Mouse (Mus musculus) midbrain, embryonic 16.5 days (tissue): Measurements from ENCODE around the gene S100b. TPM values are rescaled to one million over a fixed set of nuclear protein-coding genes. Genes with fewer than 3 reads are reported as not detected.

Experiments
- ATAC-seq: fragments of 200-750 bp; cut with Nextera tagmentation; 2 replicates; pipeline ENCODE4 v1.8.0; 2017; ENCODE audit warnings: moderate TSS enrichment
- H3K27ac ChIP-seq: fragments of 300-500 bp; sonication (generic); 2 replicates; pipeline ENCODE4 v1.5.1; 2014; ENCODE audit warnings: mild to moderate bottlenecking, low read length, mixed read lengths
- H3K27me3 ChIP-seq: fragments of 300-500 bp; sonication (generic); 2 replicates; pipeline ENCODE4 v1.6.1; 2014; ENCODE audit warnings: low read depth, low read length, mixed read lengths; ENCODE audit not compliant: control insufficient read depth, insufficient read depth
- H3K36me3 ChIP-seq: fragments of 300-500 bp; sonication (generic); 2 replicates; pipeline ENCODE4 v1.6.1; 2014; ENCODE audit warnings: mild to moderate bottlenecking, low read length, moderate library complexity, mixed read lengths; ENCODE audit not compliant: control insufficient read depth, insufficient read depth
- H3K4me1 ChIP-seq: fragments of 300-500 bp; sonication (generic); 2 replicates; pipeline ENCODE4 v1.6.1; 2014; ENCODE audit warnings: mild to moderate bottlenecking, low read length, mixed read lengths; ENCODE audit not compliant: control insufficient read depth, insufficient read depth
- H3K4me2 ChIP-seq: fragments of 300-500 bp; sonication (generic); 2 replicates; pipeline ENCODE4 v1.6.1; 2014; ENCODE audit warnings: mild to moderate bottlenecking, low read length, mixed read lengths
- H3K4me3 ChIP-seq: fragments of 300-500 bp; sonication (generic); 2 replicates; pipeline ENCODE4 v1.5.1; 2014; ENCODE audit warnings: low read depth, mild to moderate bottlenecking, low read length, moderate library complexity, mixed read lengths
- H3K9ac ChIP-seq: fragments of 300-500 bp; sonication (generic); 2 replicates; pipeline ENCODE4 v1.6.1; 2014; ENCODE audit warnings: low read depth, low read length, mixed read lengths
- H3K9me3 ChIP-seq: fragments of 300-500 bp; sonication (generic); replicated peaks from 2 replicates; pipeline ENCODE4 v1.6.1; 2014; ENCODE audit warnings: mild to moderate bottlenecking, low read length, mixed read lengths; ENCODE audit not compliant: control insufficient read depth, poor library complexity, severe bottlenecking
- WGBS: fragments of 180-500 bp; shearing (Covaris S2); extraction: QIAGEN DNeasy Blood & Tissue Kit; methylation state at CpG from one replicate; pipeline ENCODE4 v1.1.7; 2014; 5-methylcytosine and 5-hydroxymethylcytosine counted together
- polyA plus RNA-seq: library from polyadenylated mRNA; unstranded; fragments of >200 nt; fragmentation: Nextera tagmentation; extraction: Ambion mirVana; gene quantifications from 2 replicates; pipeline ENCODE4 v1.2.1, GENCODE M21; 2015

The S100b gene
- polyA plus RNA-seq, 1 experiment from 2014 or later: 2.1 TPM

- H3K4me1 ChIP-seq: peaks cover 7% of the 10 kb centered on the region
- no peaks in the 10 kb centered on the region for H3K27me3 ChIP-seq
- ATAC-seq: no peak
- H3K27ac ChIP-seq: no peak overlapping the region
- WGBS: 82% methylated on average over 1 of the region's 1 CpGs
- no peak overlapping the region for H3K4me2 ChIP-seq
- H3K4me3 ChIP-seq: no peak overlapping the region
- no peaks in the 10 kb centered on the region for H3K9me3 ChIP-seq
- no peak overlapping the region for H3K9ac ChIP-seq
- peaks cover 11% of the 10 kb centered on the region for H3K36me3 ChIP-seq
These were observed 24.0 kb upstream of the S100b start for GRCm38 (mm10) chr10:76229627-76230026.

GRCm38 (mm10) chr10:76237341-76238225 lies 16.1 kb upstream of the S100b start, which contains the start of gene Prmt2:
Gene Prmt2 (minus strand): TSS chr10:76237865.
- peak; percentile 98 for ATAC-seq
- Histone ChIP-seq H3K4me1 (peaks cover 26% of the 10 kb centered on the region), H3K36me3 (no peaks in the 10 kb centered on the region), H3K9me3 (no peaks in the 10 kb centered on the region), H3K9ac (peak within 1 kb of the TSS; percentile 73), H3K4me3 (peak within 1 kb of the TSS; percentile 57), H3K27me3 (no peaks in the 10 kb centered on the region), H3K27ac (peak within 1 kb of the TSS; percentile 93), H3K4me2 (peak within 1 kb of the TSS; percentile 75)
- WGBS: under 1% methylated on average over 47 of the region's 47 CpGs

DNA sequence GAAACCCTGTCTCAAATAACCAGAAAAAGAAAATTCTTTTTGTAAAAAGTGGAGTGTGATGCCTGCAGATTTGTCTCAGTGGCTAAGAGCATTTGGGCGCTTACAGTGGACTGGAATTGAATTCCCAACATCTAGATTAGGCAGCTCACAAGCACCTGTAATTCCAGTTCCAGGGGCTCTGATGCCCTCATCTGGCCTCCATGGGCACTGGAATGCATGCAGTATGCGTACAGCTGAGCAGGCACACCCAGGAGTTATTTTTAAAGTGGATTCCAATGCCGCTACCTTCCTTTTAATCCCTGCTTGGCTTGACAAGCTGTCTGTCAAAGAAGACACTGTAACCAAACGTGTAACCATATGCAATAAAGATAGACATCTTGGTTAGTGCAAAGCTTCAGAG lies 14.3 kb upstream of the S100b start:
- ATAC-seq: no peak
- Histone ChIP-seq H3K9me3 (no peaks in the 10 kb centered on the region), H3K4me1 (peaks cover 21% of the 10 kb centered on the region), H3K4me3 (no peak overlapping the region), H3K4me2 (no peak overlapping the region), H3K9ac (no peak overlapping the region), H3K27me3 (no peaks in the 10 kb centered on the region), H3K36me3 (no peaks in the 10 kb centered on the region), H3K27ac (no peak overlapping the region)
- WGBS: 66% methylated on average over 4 of the region's 4 CpGs

- no peak overlapping the region for H3K4me2 ChIP-seq
- WGBS: 71% methylated on average over 2 of the region's 2 CpGs
- no peak for ATAC-seq
- no peaks in the 10 kb centered on the region for H3K36me3 ChIP-seq
- no peaks in the 10 kb centered on the region for H3K27me3 ChIP-seq
- no peak overlapping the region for H3K27ac ChIP-seq
- H3K9me3 ChIP-seq: no peaks in the 10 kb centered on the region
- H3K4me3 ChIP-seq: no peak overlapping the region
- H3K4me1 ChIP-seq: no peaks in the 10 kb centered on the region
- H3K9ac ChIP-seq: no peak overlapping the region
These were observed 8.5 kb upstream of the S100b start for GRCm38 (mm10) chr10:76245106-76245505.

DNA sequence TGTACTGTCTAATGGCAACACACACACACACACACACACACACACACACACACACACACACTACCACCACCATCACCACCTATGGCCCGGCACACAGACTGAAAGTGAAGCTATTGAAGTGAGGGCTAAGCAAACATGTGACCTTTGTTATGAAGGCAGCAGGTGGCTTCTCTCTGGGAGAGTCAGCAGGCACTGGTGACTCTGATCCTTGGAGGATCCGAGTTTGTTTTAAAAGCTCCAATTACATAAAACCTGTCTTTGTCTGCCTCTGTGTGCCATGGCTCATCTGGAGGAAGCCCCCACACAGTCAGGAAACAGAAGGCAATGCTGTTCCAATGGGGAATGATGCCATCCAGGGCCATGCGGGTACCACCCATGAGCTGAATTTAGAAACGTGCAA lies 7.1 kb upstream of the S100b start:
- no peak overlapping the region for H3K4me3 ChIP-seq
- ATAC-seq: no peak
- no peaks in the 10 kb centered on the region for H3K36me3 ChIP-seq
- H3K9me3 ChIP-seq: no peaks in the 10 kb centered on the region
- H3K4me2 ChIP-seq: no peak overlapping the region
- H3K4me1 ChIP-seq: no peaks in the 10 kb centered on the region
- no peak overlapping the region for H3K27ac ChIP-seq
- H3K27me3 ChIP-seq: no peaks in the 10 kb centered on the region
- H3K9ac ChIP-seq: no peak overlapping the region
- 54% methylated on average over 4 of the region's 4 CpGs for WGBS

DNA sequence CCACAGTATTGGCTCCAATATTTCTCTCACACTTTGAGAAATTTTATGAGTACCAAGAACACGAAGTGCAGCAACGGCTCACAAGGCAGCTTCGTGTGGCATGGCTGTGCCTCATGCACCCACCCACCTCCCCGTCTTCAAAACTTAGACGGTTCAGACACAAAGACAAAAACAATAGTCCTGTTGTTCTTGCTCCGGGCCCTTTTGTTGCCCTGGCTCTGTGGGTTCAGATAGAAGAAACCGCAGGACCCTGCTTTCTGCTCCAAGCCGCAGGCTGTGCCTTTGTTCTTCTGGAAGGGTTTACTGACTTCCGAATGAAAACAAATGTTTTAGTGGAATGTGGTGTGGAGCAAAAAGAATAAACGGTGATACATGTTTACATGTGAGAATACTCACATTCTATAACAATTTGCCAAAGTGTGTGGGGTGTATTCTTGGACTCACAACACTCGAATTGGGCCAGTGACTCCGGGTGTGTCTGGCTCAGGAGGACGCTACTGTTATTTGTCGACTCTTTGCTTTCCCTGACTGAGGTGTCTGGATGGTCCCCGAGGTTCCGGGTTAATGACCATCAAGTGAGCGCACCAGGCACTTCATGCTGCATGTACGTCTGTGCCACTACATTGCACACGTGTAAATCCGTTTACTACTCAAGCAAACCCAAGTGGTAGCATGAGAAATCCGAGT lies 5.5 kb upstream of the S100b start:
- H3K9me3 ChIP-seq: no peaks in the 10 kb centered on the region
- no peaks in the 10 kb centered on the region for H3K4me1 ChIP-seq
- no peaks in the 10 kb centered on the region for H3K27me3 ChIP-seq
- H3K4me3 ChIP-seq: no peak overlapping the region
- WGBS: 30% methylated on average over 21 of the region's 21 CpGs
- H3K36me3 ChIP-seq: no peaks in the 10 kb centered on the region
- no peak overlapping the region for H3K4me2 ChIP-seq
- H3K9ac ChIP-seq: no peak overlapping the region
- no peak for ATAC-seq
- no peak overlapping the region for H3K27ac ChIP-seq

DNA sequence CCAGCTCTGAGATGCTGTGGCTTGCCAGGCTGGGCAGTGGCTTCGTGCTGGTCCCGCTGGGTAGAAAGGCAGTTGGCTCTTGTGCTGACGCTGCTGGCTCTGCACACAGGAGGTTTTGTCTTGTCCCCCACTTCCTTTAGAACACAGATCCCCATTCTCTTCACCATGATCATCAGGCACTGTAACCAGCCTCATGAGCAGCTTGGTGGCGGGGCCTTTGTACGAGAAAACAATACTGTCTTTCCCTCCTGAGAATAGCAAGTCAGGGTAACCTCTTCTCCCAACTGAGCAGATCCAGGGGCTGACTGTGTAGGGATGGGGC lies 5.0 kb upstream of the S100b start:
- no peaks in the 10 kb centered on the region for H3K9me3 ChIP-seq
- H3K27me3 ChIP-seq: no peaks in the 10 kb centered on the region
- no peak overlapping the region for H3K27ac ChIP-seq
- no peak overlapping the region for H3K4me2 ChIP-seq
- WGBS: 67% methylated on average over 5 of the region's 5 CpGs
- H3K9ac ChIP-seq: no peak overlapping the region
- no peak overlapping the region for H3K4me3 ChIP-seq
- no peaks in the 10 kb centered on the region for H3K36me3 ChIP-seq
- H3K4me1 ChIP-seq: no peaks in the 10 kb centered on the region
- ATAC-seq: no peak

GRCm38 (mm10) chr10:76250870-76251269 lies 2.8 kb upstream of the S100b start:
- WGBS: 67% methylated on average over 7 of the region's 7 CpGs
- no peaks in the 10 kb centered on the region for H3K9me3 ChIP-seq
- no peaks in the 10 kb centered on the region for H3K27me3 ChIP-seq
- ATAC-seq: no peak
- H3K36me3 ChIP-seq: no peaks in the 10 kb centered on the region
- H3K4me2 ChIP-seq: no peak overlapping the region
- no peak overlapping the region for H3K9ac ChIP-seq
- H3K4me3 ChIP-seq: no peak overlapping the region
- no peak overlapping the region for H3K27ac ChIP-seq
- H3K4me1 ChIP-seq: no peaks in the 10 kb centered on the region

DNA sequence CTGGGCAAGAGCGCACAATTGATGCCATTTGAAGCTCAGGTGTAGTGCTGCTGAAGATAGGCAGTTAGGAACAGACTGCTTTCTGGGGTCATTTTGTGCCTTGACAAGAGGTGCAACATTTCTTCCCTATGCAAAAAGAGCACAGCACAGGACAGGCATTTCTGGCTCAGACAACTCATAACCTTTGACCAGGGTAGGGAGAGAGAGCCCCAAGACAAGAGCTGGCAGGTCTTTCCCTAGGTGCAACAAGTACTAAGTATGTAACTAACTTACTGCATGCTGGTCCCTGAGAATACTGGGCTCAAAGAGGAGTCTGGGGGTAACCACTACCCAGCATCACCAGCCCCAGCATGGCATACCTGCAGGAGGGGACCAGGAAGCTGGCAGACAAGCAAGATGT lies 574 bp upstream of the S100b start:
- Histone ChIP-seq H3K27ac (no peak overlapping the region), H3K9me3 (no peaks in the 10 kb centered on the region), H3K4me3 (no peak overlapping the region), H3K4me1 (no peaks in the 10 kb centered on the region), H3K36me3 (0 out of 2 replicates have a peak, but pooled peaks cover 2% of the 10 kb centered on the region), H3K27me3 (no peaks in the 10 kb centered on the region), H3K9ac (no peak overlapping the region), H3K4me2 (no peak overlapping the region)
- WGBS: 98% methylated on average over 1 of the region's 1 CpGs
- ATAC-seq: no peak
